Mouse (Mus musculus) midbrain, embryonic 12.5 days (tissue): Measurements from ENCODE around the gene Cdc26. TPM values are rescaled to one million over a fixed set of nuclear protein-coding genes. Genes with fewer than 3 reads are reported as not detected.
A peak's percentile ranks its signal among the peaks of the same experiment; 100 is the strongest.

Experiments used
- ATAC-seq: fragments of 200-750 bp; cut with Nextera tagmentation; 2 replicates; pipeline ENCODE4 v1.8.0; 2017; ENCODE audit warnings: low read depth, moderate TSS enrichment, moderate library complexity; ENCODE audit not compliant: low FRiP score
- H3K27ac ChIP-seq: fragments of 300-500 bp; sonication (generic); replicated peaks from 2 replicates; pipeline ENCODE4 v1.5.1; 2016; ENCODE audit warnings: mild to moderate bottlenecking
- H3K27me3 ChIP-seq: fragments of 300-500 bp; sonication (generic); 2 replicates; pipeline ENCODE4 v1.6.1; 2016; ENCODE audit warnings: mild to moderate bottlenecking
- H3K36me3 ChIP-seq: fragments of 300-500 bp; sonication (generic); 2 replicates; pipeline ENCODE4 v1.6.1; 2016
- H3K4me1 ChIP-seq: fragments of 300-500 bp; sonication (generic); 2 replicates; pipeline ENCODE4 v1.6.1; 2016
- H3K4me2 ChIP-seq: fragments of 300-500 bp; sonication (generic); replicated peaks from 2 replicates; pipeline ENCODE4 v1.6.1; 2016; ENCODE audit warnings: mild to moderate bottlenecking, moderate library complexity
- H3K4me3 ChIP-seq: fragments of 300-500 bp; sonication (generic); 2 replicates; pipeline ENCODE4 v1.5.1; 2016; ENCODE audit warnings: mild to moderate bottlenecking
- H3K9ac ChIP-seq: fragments of 300-500 bp; sonication (generic); replicated peaks from 2 replicates; pipeline ENCODE4 v1.6.1; 2016; ENCODE audit warnings: mild to moderate bottlenecking, moderate library complexity
- H3K9me3 ChIP-seq: fragments of 300-500 bp; sonication (generic); 2 replicates; pipeline ENCODE4 v1.6.1; 2016; ENCODE audit warnings: mild to moderate bottlenecking
- WGBS: fragments of 180-500 bp; shearing (Covaris S2); methylation state at CpG from one replicate; pipeline ENCODE4 v1.1.7; 2016; 5-methylcytosine and 5-hydroxymethylcytosine counted together
- polyA plus RNA-seq: library from polyadenylated mRNA; unstranded; fragments of >200 nt; fragmentation: Nextera tagmentation; extraction: Ambion mirVana; gene quantifications from 2 replicates; pipeline ENCODE4 v1.2.1, GENCODE M21; 2016

Cdc26 gene
- polyA plus RNA-seq, 1 experiment from 2014 or later, result 157 TPM

DNA sequence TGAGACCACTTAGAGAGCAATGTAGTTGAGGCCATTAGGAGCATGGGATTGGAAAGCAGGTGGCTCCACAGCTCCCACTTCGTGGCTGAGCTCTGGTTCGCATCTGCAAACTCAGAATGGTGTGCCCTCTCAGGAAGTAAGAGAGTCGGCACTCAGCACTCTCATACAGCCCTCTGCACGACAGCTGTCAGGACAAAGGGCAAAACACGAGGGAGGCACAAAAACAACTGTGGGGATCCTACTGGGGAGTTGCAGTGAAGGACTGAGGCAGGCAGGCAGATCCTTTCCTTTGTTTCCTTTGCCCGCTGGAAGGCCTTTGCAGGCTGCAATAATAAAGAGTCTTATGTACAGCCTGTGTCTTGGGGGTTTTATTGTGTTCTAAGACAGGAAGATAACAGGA lies 15.0 kb downstream of the Cdc26 start:
- peak; percentile 47; the same call in 1 of the 2 replicates for ATAC-seq
- H3K9ac ChIP-seq, result no peak overlapping the region
- no peaks in the 10 kb centered on the region for H3K9me3 ChIP-seq
- H3K36me3 ChIP-seq, result peaks cover 81% of the 10 kb centered on the region
- WGBS, result 29% methylated on average over 6 of the region's 6 CpGs
- no peaks in the 10 kb centered on the region for H3K27me3 ChIP-seq
- no peak overlapping the region for H3K4me2 ChIP-seq
- peak overlapping the region; percentile 54 for H3K27ac ChIP-seq
- no peak overlapping the region for H3K4me3 ChIP-seq
- H3K4me1 ChIP-seq, result peaks cover 3% of the 10 kb centered on the region; the same call in 1 of the 2 replicates

DNA sequence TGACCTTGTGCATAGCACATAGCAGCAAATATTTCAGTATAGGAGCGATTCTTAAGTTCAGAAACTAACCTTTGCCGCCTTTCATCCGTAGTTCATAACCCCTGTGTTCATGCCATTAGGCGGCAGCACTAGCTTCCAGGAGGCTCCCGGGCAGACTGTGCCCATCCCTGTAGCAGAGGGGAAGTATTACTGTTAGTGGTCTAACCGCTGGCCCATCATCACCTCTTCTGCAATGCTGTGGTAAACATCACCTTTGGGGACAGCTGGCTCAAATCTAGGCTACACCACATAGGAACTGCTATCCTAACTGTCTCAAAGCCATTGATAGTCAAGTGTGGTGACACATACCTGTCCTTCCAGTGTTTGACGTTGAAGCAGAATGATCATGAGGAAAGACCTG lies 16.6 kb downstream of the Cdc26 start:
- Histone ChIP-seq H3K4me2 (no peak overlapping the region), H3K27ac (no peak overlapping the region), H3K27me3 (no peaks in the 10 kb centered on the region), H3K9ac (no peak overlapping the region), H3K4me1 (peaks cover 3% of the 10 kb centered on the region; the same call in 1 of the 2 replicates), H3K36me3 (peaks cover 77% of the 10 kb centered on the region), H3K4me3 (no peak overlapping the region), H3K9me3 (no peaks in the 10 kb centered on the region)
- WGBS, result 84% methylated on average over 7 of the region's 7 CpGs
- 0 out of 2 replicates have a peak, but pooled peaks have one; percentile 30 for ATAC-seq

DNA sequence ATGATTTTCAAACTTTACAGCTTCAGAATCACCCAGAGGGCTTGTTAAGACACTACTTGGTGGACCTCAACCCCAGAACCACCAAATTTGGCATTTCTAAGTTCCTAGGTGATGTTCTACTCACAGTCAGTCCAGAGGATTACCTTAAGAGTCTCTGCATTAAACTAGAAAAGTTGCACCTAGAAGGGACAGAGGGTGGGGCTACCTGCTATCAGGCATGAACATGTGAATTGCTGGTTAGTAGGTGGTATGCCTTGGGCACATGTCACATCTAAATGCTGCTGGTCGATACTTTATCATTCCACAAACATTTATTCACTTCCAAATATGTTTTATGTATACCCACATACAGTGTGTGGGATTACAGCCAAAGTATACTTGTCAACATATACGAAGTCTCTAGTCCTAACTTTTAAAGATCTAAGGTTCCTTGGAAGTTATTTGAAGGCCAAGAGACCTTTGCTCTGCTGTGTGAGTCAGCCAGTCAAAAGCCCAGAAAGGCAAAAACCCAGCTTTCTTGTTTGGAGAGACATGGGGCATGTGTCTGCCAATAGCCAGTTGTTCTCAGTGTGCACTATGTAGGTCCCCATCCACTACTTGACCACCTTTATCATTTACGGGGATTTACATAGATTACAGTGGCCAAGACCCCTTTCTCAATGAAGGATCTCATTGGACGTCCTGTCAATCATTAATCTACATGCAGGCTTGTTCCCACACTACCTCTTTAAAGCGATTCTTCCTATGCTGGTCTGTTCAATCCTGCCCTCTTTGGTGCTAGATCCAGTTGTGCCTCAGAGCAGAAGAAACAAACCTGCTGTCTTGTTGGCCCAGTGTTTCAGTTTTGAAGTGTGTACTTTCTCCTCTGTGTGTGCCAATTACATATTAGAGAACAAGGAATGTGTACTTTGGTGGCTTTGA lies 18.6 kb downstream of the Cdc26 start:
- no peak overlapping the region for H3K4me3 ChIP-seq
- no peaks in the 10 kb centered on the region for H3K27me3 ChIP-seq
- ATAC-seq, result no peak
- H3K9ac ChIP-seq, result no peak overlapping the region
- 89% methylated on average over 5 of the region's 5 CpGs for WGBS
- peaks cover 67% of the 10 kb centered on the region for H3K36me3 ChIP-seq
- H3K27ac ChIP-seq, result no peak overlapping the region
- H3K4me2 ChIP-seq, result no peak overlapping the region
- peaks cover 3% of the 10 kb centered on the region; the same call in 1 of the 2 replicates for H3K4me1 ChIP-seq
- no peaks in the 10 kb centered on the region for H3K9me3 ChIP-seq

DNA sequence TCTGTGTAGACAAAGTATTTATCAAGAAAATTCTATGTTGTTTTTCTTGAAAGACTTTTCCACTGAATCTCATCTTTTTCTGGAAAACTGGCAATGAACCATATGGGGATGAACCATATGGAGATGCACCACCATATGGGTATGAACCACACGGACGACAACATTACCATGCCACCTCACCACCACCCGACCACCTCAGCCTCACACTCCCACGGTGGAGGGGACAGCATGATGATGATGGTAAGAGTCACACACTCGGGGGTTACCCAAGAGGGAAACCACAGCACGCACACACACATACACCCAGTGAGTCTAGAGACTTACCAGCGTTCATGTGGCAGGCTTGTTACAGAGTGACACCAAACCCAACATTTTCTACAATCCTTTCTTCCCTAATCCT lies 23.0 kb downstream of the Cdc26 start:
- no peak for ATAC-seq
- Histone ChIP-seq H3K9me3 (no peaks in the 10 kb centered on the region), H3K27me3 (no peaks in the 10 kb centered on the region), H3K4me1 (no peaks in the 10 kb centered on the region), H3K9ac (no peak overlapping the region), H3K36me3 (peaks cover 39% of the 10 kb centered on the region), H3K27ac (no peak overlapping the region), H3K4me3 (no peak overlapping the region), H3K4me2 (no peak overlapping the region)
- 89% methylated on average over 7 of the region's 7 CpGs for WGBS

DNA sequence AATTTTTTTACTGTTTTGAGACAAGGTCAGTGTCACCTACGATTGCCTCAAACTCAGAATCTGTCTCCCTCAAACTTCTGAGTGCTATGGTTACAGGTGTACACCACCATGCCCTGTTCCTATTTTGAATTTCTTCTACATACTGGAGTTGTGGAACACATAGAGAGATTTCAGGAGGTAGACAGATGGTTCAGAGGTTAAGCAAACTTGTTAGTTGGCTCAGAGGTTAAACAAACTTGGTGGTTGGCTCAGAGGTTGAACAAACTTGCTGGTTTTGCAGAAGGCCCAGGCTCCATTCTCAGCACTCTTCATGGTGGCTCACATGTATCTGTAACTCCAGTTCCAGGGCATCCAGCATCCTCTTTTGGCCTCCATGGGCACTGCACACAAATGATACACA lies 24.3 kb downstream of the Cdc26 start:
- H3K4me2 ChIP-seq, result no peak overlapping the region
- H3K36me3 ChIP-seq, result peaks cover 29% of the 10 kb centered on the region
- peaks cover under 1% of the 10 kb centered on the region; the same call in 1 of the 2 replicates for H3K4me1 ChIP-seq
- ATAC-seq, result no peak
- no peak overlapping the region for H3K27ac ChIP-seq
- WGBS, result 100% methylated on average over 1 of the region's 1 CpGs
- H3K9me3 ChIP-seq, result no peaks in the 10 kb centered on the region
- no peaks in the 10 kb centered on the region for H3K27me3 ChIP-seq
- H3K4me3 ChIP-seq, result no peak overlapping the region
- H3K9ac ChIP-seq, result no peak overlapping the region

DNA sequence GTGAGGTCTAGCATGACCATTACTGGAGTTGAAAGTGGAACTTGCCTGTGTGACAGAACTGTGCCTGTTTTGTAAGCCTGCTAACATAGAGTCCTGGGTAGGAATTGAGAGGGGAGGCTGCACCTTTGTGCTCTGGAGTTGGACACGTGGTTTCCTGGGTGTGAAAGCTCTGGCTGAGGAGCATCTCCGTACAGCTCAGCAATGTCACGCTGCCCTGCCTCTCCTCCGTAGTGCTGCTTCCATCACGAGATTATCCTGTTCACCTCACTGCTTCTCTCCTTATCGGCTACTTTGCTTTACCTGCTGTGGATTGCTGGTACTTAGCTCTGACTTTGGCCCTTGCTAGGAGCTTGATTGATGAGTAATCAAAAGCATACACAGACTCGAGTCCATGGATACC lies 24.7 kb downstream of the Cdc26 start:
- WGBS, result 84% methylated on average over 7 of the region's 7 CpGs
- Histone ChIP-seq H3K27ac (no peak overlapping the region), H3K27me3 (no peaks in the 10 kb centered on the region), H3K4me1 (peaks cover 4% of the 10 kb centered on the region; the same call in 1 of the 2 replicates), H3K36me3 (peaks cover 24% of the 10 kb centered on the region), H3K9me3 (no peaks in the 10 kb centered on the region), H3K4me3 (no peak overlapping the region), H3K4me2 (no peak overlapping the region), H3K9ac (no peak overlapping the region)
- no peak for ATAC-seq

DNA sequence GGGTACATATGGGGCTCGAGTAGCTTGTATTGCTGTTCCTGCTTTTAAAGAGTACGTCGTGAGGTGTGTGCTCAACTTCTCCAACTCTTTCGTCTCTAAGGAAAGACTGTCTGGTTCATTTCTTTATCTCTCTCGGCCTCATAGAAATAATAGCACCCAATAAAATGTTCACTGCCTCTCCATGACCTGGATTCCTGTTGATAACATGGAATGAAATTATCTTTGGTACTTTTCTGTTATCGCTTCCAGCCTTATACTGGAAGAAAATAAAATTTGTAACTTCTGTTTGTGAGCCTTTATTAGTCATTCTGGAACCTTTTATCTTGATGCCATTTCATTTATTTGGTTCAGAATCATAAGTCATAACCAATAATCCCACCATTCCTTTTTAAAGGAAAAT lies 25.2 kb downstream of the Cdc26 start:
- Histone ChIP-seq H3K4me3 (no peak overlapping the region), H3K4me2 (no peak overlapping the region), H3K36me3 (peaks cover 19% of the 10 kb centered on the region), H3K27me3 (no peaks in the 10 kb centered on the region), H3K9ac (no peak overlapping the region), H3K9me3 (no peaks in the 10 kb centered on the region), H3K27ac (no peak overlapping the region), H3K4me1 (peaks cover 7% of the 10 kb centered on the region; the same call in 1 of the 2 replicates)
- no peak for ATAC-seq
- 93% methylated on average over 6 of the region's 6 CpGs for WGBS

DNA sequence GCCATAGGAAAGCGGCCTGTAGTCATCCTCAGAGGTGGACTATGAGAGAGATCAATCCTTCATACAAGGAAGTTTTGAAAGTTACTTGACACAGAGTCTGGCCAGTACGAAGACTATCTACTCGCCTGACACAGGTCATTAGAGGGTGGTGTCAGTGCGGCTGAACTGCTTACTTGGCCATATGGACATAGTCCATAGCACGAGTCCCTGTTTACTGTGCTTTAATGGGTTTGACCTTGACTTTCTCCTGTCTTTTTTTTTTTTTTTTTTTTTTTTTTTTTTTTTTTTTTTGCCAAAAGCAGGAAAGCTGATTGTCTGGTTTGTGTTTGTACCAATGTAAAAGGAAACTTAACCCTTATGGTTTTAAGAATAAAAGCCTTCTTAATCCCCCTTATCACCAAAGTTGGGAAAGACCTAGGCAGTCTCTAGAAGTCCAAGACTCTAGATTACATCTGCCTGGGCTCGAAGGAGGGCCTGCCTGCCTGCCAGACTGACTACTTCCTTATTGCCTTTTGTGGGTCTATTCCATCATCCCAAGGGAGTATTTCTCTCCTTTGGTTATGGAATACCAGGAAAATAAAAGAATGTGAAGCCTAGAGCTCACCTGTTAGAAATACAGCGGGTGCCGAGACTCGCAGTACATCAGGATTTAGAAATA lies 28.6 kb downstream of the Cdc26 start:
- no peak overlapping the region for H3K9ac ChIP-seq
- no peak for ATAC-seq
- H3K4me1 ChIP-seq, result peaks cover 7% of the 10 kb centered on the region; the same call in 1 of the 2 replicates
- H3K4me2 ChIP-seq, result no peak overlapping the region
- H3K36me3 ChIP-seq, result 0 out of 2 replicates have a peak, but pooled peaks cover 3% of the 10 kb centered on the region
- H3K27ac ChIP-seq, result no peak overlapping the region
- 93% methylated on average over 9 of the region's 9 CpGs for WGBS
- no peaks in the 10 kb centered on the region for H3K9me3 ChIP-seq
- no peak overlapping the region for H3K4me3 ChIP-seq
- no peaks in the 10 kb centered on the region for H3K27me3 ChIP-seq

DNA sequence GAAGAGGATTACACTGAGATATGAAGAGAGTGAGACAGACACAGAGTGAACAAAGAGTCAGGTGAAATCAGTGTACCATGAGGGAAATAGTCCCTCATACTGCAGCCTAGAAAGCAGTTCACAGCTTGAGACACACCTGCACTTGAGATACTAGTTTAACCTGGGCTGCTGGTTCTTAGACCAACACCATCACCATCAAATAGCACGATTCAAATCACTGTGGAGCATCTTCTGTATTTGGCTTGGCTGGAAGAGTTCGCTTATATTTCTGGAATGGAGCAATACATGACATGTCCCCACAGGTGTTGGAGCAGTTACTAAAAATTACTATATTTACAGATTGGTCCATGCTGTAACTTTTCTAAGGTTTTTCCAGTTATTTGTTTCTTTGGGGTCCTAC lies 32.3 kb downstream of the Cdc26 start:
- Histone ChIP-seq H3K4me1 (peaks cover 7% of the 10 kb centered on the region; the same call in 1 of the 2 replicates), H3K4me2 (no peak overlapping the region), H3K27me3 (no peaks in the 10 kb centered on the region), H3K27ac (no peak overlapping the region), H3K36me3 (no peaks in the 10 kb centered on the region), H3K9me3 (no peaks in the 10 kb centered on the region), H3K4me3 (no peak overlapping the region), H3K9ac (no peak overlapping the region)
- no peak for ATAC-seq
- 94% methylated on average over 2 of the region's 2 CpGs for WGBS

DNA sequence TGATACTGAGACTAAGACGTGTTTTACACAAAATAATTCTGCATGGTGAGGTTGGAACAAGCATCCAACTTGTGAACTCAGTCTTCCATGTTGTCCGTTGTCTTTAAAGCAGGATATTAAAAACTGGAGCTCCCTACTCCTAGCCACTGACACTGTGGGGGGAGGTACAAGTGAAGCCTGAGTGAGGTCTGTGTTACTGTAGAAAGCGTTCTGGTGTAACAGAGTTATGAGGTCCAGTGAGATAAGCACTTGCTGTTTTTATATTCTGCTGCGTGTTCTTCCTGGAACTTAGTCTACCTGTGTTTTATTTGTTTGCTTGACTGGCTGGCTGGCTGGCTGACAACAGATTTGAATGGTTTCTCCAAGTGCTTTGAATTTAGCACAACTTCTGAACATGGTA lies 34.1 kb downstream of the Cdc26 start:
- no peak for ATAC-seq
- no peak overlapping the region for H3K9ac ChIP-seq
- H3K4me1 ChIP-seq, result peaks cover 7% of the 10 kb centered on the region; the same call in 1 of the 2 replicates
- no peaks in the 10 kb centered on the region for H3K36me3 ChIP-seq
- H3K4me3 ChIP-seq, result no peak overlapping the region
- 88% methylated on average over 4 of the region's 4 CpGs for WGBS
- H3K27ac ChIP-seq, result no peak overlapping the region
- H3K4me2 ChIP-seq, result no peak overlapping the region
- no peaks in the 10 kb centered on the region for H3K27me3 ChIP-seq
- H3K9me3 ChIP-seq, result no peaks in the 10 kb centered on the region

DNA sequence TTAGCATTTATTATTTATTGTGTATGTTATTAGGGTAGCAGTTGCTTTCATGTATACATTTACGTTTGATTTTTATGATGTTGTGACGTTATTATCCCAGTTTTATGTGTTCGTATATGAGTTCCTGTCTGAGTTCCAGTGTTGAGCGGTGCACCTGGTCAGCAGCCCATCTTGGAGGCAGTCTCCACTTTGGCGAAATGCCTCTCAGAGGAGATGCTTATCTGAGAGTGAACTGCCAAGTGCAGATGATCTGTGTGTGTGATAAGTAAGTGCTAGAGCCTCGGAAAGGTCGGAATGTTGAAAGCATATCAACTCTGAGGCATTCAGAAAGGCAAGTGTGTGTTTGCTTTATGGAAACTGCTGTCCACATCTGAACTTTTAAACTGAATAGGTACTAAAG lies 34.8 kb downstream of the Cdc26 start:
- ATAC-seq, result no peak
- WGBS, result 89% methylated on average over 7 of the region's 7 CpGs
- H3K27ac ChIP-seq, result no peak overlapping the region
- no peaks in the 10 kb centered on the region for H3K36me3 ChIP-seq
- no peak overlapping the region for H3K4me2 ChIP-seq
- no peaks in the 10 kb centered on the region for H3K9me3 ChIP-seq
- peaks cover 2% of the 10 kb centered on the region; the same call in 1 of the 2 replicates for H3K4me1 ChIP-seq
- H3K27me3 ChIP-seq, result no peaks in the 10 kb centered on the region
- H3K4me3 ChIP-seq, result no peak overlapping the region
- H3K9ac ChIP-seq, result no peak overlapping the region
